Mouse (Mus musculus) kidney, postnatal 10 days (tissue): ENCODE data around the gene Mrgpre.

Source experiments
- DNase-seq: peaks from one replicate; pipeline ENCODE4 v3.0.0; 2021; ENCODE audit warnings: mixed read lengths

The Mrgpre gene

DNA sequence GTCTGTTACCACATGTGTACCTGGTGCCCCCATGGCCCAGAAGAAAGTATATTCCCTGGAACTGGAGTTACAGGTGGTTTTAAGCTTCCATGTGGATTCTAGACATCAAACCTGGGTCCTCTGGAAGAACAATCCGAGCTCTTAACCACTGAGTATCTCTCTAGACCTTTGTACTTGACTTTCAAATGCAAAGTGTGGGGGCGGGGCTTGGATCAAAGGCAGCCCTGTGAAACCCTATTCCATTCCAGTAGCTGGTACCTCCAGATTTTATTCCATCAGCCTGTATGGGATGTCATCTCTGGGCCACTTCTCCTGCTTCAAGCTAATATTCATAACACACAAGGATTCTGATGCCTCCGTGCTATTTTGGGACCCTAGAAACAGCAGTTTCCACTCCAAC lies 8.2 kb downstream of the Mrgpre start:
- DNase-seq, result peak; percentile 42

DNA sequence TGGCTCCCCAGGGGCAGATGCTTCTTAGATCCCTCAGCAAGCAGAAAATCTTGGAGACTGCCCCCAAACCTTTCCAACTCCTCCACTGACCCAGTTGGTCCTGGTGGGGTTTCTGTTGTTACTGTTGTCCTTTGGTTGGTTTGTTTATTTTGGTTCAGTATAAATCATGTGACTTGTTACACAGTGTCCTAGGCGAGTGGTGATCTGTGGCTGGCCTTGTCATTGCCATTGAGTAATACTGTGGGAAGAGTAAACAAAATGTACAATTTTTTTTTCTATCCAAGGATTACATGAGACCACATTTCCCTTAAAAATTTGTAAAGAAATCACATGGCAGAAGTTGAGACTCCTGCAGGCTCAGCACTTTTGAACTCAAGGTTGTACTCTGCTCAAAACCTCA lies 14.8 kb downstream of the Mrgpre start:
- DNase-seq, result no peak

DNA sequence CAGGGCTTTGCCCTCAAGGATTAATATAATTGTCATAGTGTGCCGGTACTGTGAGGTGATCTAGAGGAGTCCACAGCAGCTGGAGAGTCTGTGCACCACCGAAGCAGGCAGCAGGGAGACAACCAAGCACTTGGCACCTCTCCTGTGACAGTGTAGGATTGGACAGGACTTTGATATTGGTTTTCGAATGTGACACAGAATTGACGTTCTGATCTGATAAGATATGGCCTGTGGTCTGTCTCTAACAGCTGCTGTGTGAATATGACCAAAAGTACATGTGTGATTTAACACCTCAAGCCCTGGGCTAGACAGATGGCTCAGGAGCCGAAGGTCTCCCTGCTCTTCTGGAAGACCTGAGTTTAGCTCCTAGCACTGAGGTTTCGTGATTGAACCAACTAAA lies 16.0 kb downstream of the Mrgpre start:
- DNase-seq, result no peak

DNA sequence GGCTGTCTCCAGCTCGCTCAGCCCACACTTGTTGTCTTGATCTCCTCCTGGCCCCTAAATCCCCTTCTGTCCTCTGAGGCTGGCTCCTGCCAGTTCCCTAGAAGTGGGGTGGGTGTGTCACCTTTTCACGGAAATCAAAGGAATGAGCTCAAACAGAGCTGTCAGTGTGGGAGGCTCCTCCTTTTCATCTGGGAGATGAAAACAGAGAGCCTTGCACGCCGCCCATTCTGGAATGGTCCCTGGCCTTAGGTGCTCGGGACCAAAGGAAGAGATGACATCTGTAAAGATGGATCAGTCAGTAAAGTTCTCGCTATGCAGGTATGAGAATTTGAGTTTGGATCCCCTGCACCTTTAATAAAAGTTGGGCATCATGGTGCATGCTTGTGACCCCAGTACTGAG lies 17.4 kb downstream of the Mrgpre start, which contains the start of gene Mrgprg:
Gene Mrgprg, minus strand, starts transcription at position 101 of the 400 bp plus-strand sequence.
- no peak for DNase-seq

DNA sequence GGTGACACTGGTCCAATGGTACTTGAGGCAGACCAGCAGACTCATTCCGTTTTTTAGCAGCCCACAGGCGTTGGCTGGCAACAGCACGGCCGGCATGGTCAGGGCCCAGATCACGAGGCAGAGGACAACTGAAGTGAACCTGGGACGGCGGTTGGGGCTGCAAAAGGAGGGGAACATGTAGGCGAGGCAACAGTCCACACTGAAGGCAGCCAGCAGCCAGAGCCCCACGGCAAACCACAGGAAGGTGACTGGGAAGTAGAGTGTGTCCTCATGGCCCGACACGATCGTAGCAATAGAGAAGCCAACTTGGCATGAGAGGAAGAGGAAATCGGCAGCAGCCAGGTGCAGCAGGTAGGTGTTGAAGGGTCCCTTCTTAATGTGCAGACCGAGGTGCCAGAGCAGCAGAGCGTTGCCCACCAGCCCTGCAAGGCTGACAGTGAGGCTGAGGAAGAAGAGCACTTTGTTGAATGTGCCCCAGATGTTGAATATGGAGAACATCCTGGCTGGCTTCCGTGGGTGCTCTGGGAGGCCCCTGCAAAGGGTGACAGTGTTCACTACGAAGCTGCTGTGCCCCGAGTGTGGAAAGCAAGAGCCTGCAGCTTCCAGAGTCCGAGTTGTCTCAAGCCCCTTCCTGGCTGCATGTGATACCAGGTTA lies 19.3 kb downstream of the Mrgpre start:
- no peak for DNase-seq

DNA sequence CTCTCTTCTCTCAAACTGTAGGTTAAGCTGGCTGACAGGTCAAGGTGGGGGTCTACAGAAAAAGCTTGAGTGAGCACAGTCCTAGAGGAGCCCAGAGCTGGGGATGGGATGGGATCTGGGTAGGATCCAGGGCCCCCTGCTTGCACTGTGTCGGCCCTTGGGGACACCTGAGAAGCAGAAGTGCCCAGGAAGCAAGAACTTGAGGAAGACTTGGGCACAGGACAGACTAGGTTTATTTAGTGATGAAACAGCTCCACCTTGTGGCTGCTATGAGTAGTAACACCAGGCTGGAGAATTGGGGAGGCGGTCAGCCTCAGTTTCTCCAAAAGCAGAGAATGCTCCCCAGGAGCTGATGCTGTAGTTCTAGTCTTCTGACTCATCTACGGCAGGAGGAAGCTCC lies 20.5 kb downstream of the Mrgpre start:
- DNase-seq, result peak; percentile 39

DNA sequence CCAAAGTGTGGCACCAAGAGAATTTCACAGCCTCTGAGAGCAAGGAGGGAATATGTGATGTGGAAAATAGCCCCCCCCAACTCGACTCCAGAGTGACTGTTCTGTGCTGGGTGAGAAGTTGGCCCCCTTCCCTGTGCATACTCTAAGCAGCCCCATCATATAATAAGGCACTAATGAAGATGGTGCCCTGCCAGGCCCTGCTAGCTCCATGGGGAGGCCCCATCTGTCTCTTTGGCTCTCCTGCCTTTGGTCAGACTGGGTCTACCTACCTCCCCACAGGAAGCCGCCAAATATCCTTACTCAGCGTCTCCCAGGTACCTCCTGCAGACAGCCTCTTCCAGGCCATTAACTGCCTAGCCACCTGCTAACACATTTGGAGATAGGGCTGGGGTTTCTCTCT lies 25.3 kb downstream of the Mrgpre start:
- no peak for DNase-seq

DNA sequence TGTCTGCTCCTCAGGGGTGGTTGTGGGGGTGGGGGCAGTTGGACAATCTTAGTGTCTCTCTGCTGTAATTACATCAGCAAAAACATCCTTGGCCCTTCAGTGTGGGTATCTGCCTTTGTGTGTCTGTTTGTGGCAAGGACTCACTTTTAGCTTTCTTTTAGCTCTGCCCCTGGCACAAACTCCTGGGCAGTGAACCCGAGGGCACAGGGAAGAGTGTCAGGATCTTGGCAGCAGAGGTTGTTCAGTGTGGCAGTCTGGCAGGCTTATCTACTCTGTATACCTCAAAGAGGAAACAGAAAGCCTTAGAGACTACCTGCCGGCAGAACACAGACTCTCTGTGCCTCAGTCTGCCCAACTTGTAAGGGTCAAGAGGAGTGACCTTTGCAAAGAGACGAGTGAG lies 26.6 kb downstream of the Mrgpre start:
- no peak for DNase-seq

DNA sequence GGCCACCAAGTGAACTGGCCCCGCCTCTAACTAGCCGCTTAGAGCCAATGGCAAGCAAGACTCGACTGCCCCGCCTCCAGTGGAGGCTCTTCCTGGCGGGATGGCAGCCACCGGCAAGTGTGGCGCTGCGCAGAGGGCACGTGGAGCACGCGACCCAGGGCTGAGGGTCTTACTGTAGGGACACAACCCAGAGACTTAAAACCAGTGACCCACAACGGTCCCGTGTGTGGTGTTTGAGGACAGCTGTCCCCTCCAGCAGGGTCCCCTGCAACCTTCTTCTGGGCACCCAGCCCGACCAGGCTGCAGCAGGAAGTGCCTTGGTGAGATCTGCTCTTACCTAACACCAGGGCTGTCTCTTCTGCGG lies 27.3 kb downstream of the Mrgpre start:
- peak; percentile 85 for DNase-seq

DNA sequence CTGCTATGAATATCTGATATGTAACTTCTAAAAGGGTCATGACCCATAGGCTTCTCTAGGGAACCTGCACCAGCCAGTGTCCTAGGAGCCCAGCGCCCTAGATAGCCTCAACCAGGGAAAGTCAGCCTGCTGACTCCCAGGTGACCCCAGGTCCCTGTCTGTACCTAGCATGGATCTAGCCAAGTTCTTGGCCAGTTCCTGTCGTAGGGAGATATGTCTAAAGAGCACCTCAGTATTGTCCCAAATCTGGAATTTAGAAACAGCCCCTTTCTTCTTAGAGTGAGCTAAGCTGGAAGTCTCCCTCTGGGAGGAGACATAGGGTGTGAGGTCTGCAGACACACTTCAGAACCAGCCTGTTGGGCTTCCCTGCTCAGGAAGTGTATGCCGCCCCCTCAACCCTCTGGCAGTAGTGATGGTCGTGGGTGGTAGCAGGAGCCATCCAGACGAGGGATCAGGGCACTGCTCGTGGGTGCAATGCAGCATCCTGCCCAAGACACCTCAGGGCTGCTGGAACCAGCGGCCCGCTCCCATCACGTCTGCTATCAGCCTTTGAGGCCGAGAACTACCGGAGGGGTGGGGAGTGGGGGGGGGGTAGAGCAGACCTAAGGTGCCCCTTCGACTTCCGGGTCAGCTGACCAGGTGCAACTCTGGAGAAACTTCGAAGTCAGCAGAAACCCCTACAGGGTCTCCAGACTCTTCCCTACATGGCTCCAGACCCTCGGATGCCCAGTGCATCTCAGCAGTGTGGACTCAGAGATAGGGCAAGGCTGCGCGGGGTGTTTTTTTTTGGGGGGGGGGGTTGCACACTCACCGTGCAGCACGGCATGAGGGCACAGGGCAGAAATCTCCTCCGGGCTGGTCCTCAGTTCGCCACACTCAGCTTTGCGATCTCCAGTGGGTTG lies 27.9 kb downstream of the Mrgpre start, which contains the start of gene Osbpl5:
Gene Osbpl5, minus strand, starts transcription at position 861 of the 902 bp plus-strand sequence.
- DNase-seq, result no peak

DNA sequence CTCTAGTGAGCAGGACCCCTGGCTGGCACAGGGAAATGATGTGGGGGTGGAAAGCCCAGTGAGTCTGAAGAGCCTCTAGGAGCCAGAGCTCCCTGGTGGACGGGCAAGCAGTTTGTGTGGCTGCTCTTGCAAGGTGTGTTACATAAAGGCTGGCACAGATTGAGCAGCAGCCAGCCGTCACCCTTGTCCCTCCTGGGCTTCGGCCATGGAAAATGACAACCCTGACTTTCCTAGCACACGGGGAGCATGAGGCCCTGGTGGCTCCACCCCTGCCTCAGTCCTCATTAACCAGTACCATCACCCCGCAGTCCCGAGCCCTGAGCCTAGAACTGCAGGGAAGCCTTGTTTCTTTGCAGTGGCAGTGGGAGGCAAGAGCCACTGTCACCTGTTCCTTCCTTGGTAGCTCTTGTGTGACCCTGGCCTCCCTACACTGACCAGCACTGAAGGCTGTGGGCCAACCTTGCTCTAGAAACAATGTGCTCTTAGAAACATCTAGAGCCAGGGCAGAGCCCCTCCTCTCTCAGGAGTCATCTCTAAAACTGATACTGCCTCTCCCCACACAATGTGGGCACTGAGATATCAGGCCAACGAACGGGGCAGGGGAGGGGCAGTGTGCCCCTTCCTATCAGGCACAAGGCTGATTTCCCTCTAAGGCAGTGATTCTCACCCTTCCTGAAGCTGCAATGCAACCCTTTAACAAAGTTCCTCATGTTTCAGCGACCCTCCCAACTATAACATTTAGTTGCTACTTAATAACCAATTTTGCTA lies 28.8 kb downstream of the Mrgpre start:
- no peak for DNase-seq

DNA sequence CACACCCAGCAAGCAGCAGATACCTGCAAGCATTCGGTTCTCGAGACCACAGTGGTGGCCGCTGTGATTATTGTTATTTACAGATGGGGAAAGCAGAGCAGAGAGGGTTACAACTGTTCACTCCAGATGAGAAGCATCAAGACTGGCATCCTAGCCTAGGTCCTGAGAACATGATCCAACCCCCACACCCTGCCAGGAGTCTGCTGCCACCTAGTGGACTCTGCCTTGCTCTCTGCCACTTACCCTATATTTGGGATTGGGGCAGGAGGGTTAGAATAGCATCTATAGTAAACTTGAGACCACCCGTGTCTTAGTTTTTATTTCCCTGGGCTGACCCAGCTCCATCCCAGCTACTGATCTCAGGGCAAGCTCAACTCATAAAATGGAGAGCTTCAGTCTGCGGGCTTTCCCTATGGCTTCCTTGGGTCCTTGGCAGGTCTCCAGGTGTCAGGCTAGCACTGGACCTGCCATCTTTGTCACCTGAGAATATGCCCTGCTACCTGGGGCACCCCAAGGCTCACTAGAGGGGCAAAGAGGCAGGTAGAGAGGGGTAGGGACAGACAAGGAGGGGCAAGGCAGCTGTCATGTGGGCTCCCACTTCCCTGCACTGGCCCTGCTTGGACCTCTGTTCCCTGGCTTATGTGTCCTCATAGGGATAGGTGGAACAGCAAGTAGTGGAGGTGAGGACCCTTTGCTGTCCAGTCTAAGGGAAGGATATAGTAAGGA lies 30.1 kb downstream of the Mrgpre start:
- DNase-seq, result peak; percentile 83

DNA sequence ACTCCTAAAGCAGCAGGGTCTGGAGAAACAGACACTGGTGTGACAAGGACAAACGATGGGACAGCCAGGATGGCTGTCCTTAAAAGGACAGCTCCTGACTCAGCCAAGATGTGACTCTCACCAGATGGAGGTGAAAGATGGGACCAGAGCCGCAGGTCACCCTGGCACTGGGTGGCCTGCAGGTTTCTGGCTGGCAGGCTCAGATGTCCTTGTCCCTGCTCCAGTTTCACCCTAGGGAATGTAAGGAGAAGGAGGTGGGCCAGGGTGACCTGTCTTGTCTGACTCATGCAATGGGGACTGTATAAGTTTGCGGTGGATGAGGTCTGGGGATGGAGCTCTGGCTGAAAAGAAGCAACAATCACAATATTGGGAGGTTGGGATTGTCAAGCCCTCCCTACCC lies 31.7 kb downstream of the Mrgpre start:
- no peak for DNase-seq

DNA sequence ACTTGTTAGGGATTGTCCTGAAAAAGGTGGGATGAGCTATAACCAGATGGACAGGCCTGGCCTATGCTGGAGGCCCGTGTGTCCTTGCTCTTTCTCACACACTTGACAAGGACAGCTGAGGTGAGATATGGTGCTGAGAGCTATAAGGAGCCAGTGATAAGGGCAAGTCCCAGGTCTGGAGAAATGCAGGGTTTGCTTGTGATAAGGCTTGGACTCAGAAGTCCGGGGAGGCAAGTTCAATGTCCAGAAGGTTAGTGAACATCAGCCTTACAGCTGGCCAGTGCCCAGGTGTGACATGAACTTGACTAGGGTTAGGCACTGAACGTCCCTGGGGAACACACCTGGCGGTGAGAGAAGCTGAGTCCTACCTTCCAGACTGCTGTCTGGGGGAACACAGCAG lies 32.2 kb downstream of the Mrgpre start:
- DNase-seq, result no peak

DNA sequence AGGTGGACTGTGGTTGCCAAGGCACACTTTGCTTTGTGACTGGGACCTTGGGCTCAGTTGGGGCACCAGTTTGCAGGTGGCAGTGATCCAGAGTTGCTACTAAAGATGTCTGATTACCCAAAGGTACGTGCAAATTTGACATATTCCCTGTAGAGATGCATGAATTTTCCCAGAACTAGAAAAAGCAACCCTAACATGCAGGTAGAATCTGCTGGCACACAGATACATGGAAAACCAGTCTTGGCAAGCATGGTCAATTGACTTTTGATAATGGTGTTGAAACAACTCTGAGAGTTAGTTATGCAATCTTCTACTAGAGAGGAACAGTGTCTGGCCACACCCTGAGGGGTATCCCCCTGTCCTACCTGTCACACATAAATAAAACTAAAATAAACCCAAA lies 32.9 kb downstream of the Mrgpre start:
- DNase-seq, result no peak

DNA sequence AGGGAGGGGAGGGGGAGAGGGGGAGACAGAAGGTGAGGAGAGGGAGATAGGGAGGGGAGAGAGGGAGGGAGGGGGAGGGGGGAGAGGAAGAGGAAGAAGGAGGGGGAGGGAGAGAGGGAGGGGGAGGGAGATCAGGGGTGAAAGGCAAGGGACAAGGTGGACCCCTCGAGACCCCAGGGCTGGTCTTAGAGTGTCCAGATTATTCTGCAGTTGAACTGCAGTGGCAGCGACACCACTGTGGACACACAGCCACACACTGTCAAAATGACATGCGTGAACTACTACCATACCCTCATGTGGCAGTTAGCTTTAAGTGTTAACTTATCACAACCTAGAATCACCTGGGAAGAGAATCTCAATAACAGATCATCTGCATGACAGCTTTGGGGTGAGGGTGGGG lies 35.3 kb downstream of the Mrgpre start:
- no peak for DNase-seq

DNA sequence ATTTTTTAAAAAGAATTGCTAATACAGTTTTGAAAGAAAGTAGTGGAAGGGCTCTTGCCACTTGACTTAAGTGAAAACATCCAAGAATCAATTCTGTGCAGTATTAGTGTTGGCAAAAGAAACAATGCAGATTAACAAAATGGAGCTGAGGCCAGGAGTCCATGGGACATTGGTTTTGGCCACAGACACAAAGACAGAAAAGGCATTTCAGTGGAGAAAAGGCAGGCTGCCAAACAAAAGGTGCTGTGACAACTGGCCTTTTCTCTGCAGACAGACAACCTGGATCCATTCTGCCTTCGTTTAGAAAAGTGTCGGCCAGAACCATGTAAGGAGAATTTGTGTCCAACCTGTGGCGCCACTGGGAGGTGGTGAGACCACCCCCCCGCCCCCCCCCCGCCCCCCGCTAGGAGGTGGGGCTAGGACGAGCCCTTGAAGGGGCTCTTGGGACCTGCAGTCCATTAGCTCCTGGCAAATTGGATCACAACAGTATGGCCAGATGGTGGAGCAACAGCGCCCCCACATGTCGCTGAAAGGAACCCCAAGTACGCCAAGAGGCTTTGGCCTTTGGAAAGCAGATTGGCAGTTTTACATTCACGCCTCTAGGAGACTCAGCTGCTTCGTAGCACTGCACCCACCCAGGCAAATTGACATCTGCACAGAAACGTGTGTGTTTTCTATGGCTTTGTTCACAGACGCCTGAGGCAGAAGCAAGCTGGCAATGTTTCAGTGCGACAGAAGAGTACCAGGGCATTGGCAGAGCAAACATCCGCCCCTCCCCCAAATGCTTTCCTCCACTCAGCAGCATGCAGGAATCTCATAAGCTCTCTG lies 36.0 kb downstream of the Mrgpre start:
- DNase-seq, result peak; percentile 95

DNA sequence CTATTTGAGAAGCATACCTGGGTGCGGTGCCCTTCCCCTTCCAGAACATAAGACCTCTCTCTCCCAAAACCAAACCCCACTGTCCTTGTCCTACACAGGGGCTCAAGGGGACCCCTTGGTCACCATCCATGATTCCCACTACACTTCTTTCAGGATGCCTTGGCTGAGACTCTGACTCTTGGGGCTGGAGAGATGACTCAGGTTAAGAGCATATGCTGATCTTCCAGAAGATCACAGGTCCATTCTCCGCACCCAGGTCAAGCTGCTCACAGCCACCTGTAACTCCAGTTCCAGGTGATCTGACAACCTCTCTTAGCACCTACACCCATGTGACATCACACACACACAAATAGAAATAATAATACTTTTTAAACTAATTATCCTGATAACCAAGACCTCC lies 43.6 kb downstream of the Mrgpre start:
- DNase-seq, result no peak

DNA sequence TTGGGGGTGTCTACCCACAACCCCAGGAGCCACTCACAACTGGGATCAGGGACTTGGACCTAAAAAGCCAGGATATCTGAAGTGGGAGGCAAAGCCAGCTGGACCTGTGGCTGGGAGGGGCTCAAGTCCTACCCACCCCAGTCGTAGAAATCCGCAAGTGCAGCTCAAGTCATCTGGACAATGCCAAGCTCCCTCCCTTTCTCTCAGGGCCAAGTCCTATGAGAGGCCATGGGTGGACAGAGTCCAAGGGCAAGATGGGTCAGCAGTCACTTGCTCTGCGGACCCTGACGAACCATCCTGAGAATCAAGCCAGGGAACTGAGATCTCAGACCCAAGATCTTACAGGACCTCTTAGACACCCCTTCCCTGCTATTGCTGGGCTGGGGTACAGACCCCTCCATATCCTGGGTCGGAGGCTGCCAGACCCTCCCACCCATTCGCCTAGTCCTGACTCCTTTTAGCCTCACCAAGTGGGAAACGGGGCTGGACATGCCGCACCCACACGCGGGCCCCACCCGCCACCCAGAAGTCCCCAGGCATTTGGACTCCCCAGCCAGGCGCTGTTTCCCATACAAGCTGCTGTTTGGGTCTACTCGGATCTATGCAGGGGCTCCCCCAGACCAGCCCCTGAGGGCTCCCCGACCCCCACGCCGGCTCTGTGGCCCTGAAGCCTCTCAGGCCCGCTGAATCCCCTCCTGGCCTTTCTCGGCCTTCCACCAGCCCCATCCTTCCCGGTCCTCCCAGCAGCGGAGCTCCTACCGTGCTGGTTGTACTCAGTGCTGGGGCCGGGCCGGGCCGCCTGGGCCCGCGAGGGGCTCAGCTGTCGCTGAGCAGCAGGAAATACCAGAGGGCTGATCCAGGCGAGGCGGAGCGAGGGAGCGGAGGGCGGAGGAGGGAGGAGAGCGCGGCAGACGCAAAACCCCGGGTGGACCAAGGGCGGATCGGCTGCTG lies 44.5 kb downstream of the Mrgpre start:
- DNase-seq, result peak; percentile 93

DNA sequence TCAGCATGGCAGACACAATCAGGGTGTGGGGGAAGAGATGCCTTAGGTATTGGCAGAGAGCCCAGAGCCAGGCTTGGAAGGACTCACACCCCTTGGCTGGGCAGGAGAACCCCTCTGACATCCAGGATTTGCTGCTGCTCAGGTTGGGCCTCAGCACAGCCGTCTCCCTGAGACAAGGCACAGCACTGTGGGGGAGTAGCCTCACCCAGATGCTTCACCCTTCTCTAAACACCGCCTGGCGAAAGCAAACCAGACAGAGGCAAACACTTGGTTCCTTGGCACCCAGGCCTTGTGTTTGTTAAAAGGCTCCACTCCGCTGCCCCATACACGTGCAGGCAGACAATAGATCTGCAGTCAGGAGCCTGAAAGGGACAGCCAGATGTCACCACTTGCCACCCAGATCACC lies 45.7 kb downstream of the Mrgpre start:
- peak; percentile 49 for DNase-seq

DNA sequence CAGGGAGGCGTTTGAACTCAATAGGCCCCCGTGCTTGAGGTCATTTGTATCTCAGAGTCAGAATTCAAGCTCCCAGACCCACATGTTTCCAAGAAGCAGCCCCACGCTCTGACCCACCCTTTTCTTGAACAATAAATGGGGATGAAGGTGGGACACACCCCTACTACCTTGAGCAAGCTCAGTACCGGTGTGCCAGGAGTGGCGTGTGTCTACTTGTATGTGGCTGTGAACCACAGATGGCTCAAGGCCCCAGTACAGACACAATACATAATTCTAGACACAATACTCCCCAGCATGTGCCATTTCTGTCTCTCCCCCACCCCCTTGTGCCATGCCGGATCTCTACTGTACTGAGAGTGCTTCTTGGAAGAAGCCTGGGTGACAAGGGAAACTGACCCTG lies 46.1 kb downstream of the Mrgpre start:
- no peak for DNase-seq
